Mouse (Mus musculus) ES-E14 (cell line): Measurements from ENCODE around the gene Etfa.

Experiments
- CHD2 ChIP-seq: IDR thresholded peaks from 2 replicates; pipeline ENCODE4 v1.6.1; 2014; ENCODE audit warnings: mild to moderate bottlenecking, low read depth, low read length, inconsistent platforms
- HCFC1 ChIP-seq: IDR thresholded peaks from 2 replicates; pipeline ENCODE4 v1.6.1; 2012; ENCODE audit warnings: low read length, inconsistent platforms, borderline replicate concordance; ENCODE audit not compliant: insufficient read depth
- MAFK ChIP-seq: IDR thresholded peaks from 2 replicates; pipeline ENCODE4 v1.6.1; 2014; ENCODE audit warnings: mild to moderate bottlenecking, low read depth, low read length, inconsistent platforms; ENCODE audit not compliant: insufficient read depth
- ZC3H11A ChIP-seq: IDR thresholded peaks from 2 replicates; pipeline ENCODE4 v1.6.1; 2012; ENCODE audit warnings: low read depth, mild to moderate bottlenecking, inconsistent platforms, low read length, borderline replicate concordance
- ZNF384 ChIP-seq: IDR thresholded peaks from 2 replicates; pipeline ENCODE4 v1.6.1; 2012; ENCODE audit warnings: low read depth, low read length, inconsistent platforms

DNA sequence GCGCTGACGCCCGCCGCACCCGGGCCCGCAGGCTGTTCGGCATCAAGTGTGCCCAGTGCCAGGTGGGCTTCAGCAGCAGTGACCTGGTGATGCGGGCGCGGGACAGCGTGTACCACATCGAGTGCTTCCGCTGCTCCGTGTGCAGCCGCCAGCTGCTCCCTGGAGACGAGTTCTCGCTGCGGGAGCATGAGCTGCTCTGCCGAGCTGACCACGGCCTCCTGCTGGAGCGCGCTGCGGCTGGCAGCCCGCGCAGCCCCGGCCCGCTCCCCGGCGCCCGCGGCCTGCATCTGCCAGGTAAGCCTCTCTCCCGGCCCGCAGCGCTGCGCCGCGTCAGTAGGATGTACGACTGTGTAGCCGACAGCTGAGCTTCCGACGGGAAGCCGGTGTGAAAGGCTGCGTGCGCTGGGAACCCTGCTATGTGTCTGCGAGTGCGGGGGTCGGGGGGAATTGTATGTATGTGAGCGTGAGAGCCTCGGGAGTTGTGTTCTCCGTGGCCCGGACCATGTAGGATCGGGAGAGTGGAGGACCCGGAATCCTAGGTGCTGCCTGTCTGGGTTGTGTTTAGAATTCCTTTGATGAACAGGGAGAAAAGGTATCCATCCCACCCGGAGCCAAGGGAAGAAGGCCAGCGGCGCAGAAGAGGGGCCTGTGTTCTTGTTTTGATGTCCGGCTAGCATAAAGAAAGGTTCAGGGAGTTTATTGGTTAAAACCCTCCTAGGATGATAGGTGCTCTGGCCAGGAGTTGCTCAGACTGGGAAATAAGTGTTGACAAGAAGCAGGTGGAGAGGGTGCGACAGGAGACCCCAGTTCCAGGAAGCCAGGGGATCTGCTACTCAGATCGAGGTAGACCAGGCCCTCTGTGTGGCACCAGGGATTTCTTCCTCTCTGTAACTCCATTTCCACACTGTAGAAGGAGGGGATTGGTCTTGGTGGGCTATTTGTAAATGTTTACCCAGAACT, 30.6 kb upstream of the Etfa start:
- TF ChIP-seq HCFC1 (no peak), ZC3H11A (no peak), ZNF384 (no peak), CHD2 (no peak), MAFK (no peak)
